Mouse (Mus musculus) midbrain, embryonic 12.5 days (tissue): Measurements from ENCODE around the gene Gata3. TPM values are rescaled to one million over a fixed set of nuclear protein-coding genes. Genes with fewer than 3 reads are reported as not detected.

Experiments used
- ATAC-seq: fragments of 200-750 bp; cut with Nextera tagmentation; 2 replicates; pipeline ENCODE4 v1.8.0; 2017; ENCODE audit warnings: low read depth, moderate TSS enrichment, moderate library complexity; ENCODE audit not compliant: low FRiP score
- H3K27ac ChIP-seq: fragments of 300-500 bp; sonication (generic); replicated peaks from 2 replicates; pipeline ENCODE4 v1.5.1; 2016; ENCODE audit warnings: mild to moderate bottlenecking
- H3K27me3 ChIP-seq: fragments of 300-500 bp; sonication (generic); 2 replicates; pipeline ENCODE4 v1.6.1; 2016; ENCODE audit warnings: mild to moderate bottlenecking
- H3K36me3 ChIP-seq: fragments of 300-500 bp; sonication (generic); 2 replicates; pipeline ENCODE4 v1.6.1; 2016
- H3K4me1 ChIP-seq: fragments of 300-500 bp; sonication (generic); 2 replicates; pipeline ENCODE4 v1.6.1; 2016
- H3K4me2 ChIP-seq: fragments of 300-500 bp; sonication (generic); replicated peaks from 2 replicates; pipeline ENCODE4 v1.6.1; 2016; ENCODE audit warnings: mild to moderate bottlenecking, moderate library complexity
- H3K4me3 ChIP-seq: fragments of 300-500 bp; sonication (generic); 2 replicates; pipeline ENCODE4 v1.5.1; 2016; ENCODE audit warnings: mild to moderate bottlenecking
- H3K9ac ChIP-seq: fragments of 300-500 bp; sonication (generic); replicated peaks from 2 replicates; pipeline ENCODE4 v1.6.1; 2016; ENCODE audit warnings: mild to moderate bottlenecking, moderate library complexity
- H3K9me3 ChIP-seq: fragments of 300-500 bp; sonication (generic); 2 replicates; pipeline ENCODE4 v1.6.1; 2016; ENCODE audit warnings: mild to moderate bottlenecking
- WGBS: fragments of 180-500 bp; shearing (Covaris S2); methylation state at CpG from one replicate; pipeline ENCODE4 v1.1.7; 2016; 5-methylcytosine and 5-hydroxymethylcytosine counted together
- polyA plus RNA-seq: library from polyadenylated mRNA; unstranded; fragments of >200 nt; fragmentation: Nextera tagmentation; extraction: Ambion mirVana; gene quantifications from 2 replicates; pipeline ENCODE4 v1.2.1, GENCODE M21; 2016

Gene Gata3
- polyA plus RNA-seq, 1 experiment from 2014 or later, result 77.4 TPM

DNA sequence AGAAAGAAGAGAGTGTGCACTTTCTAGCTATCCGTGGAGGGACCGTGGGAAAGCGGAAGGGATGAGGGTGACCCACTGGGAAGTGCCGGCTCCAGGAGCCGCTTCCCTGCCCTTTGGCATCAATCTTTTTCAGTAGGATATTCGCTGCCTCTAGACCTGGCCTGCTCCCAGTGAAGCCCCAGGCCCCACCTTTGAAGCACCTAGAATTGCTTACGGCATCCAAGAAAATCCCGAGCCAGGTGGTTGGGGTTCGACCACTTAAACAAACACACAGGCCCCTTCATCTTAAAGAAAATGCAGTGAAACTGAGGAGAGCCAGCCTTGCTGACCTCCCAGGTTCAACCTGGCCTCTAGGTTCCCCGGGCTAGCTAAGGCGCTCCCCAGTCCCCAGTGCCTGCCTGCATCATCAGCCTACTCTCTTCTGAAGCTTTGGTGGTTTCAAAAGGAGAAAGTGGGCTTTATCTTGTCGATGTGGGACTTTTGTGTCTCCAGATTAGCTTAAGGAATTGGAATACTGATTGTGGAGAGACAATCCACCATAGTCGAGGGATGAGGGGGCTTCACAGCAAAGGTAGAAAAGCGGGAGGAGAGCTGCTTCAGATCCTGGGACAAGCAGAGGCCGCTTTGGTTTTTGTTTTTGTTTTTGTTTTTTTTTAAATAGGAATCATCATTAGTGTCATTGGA lies 5.2 kb downstream of the Gata3 start:
- ATAC-seq, result no peak
- H3K36me3 ChIP-seq, result no peaks in the 10 kb centered on the region
- peaks cover 100% of the 10 kb centered on the region for H3K27me3 ChIP-seq
- peak overlapping the region; percentile 51 for H3K4me3 ChIP-seq
- WGBS, result 2% methylated on average over 15 of the region's 15 CpGs
- peaks cover 32% of the 10 kb centered on the region for H3K4me1 ChIP-seq
- peak overlapping the region; percentile 76 for H3K27ac ChIP-seq
- H3K9me3 ChIP-seq, result no peaks in the 10 kb centered on the region
- peak overlapping the region; percentile 84 for H3K4me2 ChIP-seq
- peak overlapping the region; percentile 57 for H3K9ac ChIP-seq

DNA sequence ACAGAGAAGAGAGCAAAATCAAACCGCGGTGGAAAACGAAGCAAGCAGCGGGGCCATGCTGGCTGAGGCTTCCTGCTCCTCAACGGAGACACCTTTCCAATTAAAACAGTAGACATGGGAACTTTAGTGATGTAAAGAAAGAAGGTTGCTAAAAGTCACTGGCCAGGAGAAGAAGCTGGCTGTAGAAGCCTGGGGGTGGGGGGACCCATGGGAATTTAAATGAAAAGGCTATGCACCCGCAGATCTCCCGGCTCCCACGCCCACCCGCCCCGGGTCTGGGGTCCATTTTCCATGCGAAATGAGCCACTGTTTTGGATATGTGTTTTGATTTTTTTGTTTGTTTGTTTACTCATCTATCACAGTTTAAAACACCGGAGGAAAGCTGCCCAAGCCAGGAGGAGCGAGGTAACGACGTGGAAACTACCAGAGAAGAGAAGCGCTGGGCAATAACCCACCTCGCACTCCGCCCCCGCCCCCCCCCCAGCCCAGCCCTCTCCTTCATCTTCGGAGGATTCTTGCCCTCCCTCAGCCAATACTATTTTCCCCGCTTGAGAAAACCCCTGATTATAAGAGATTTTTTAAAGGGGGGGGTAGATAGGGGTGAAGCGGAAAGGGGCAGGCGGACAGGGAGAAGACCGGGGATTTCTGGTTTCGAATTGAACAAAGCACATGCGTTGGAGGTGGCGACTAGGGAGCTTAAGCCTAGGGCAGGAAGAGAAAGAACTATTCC lies 5.9 kb downstream of the Gata3 start:
- Histone ChIP-seq H3K9ac (peak overlapping the region; percentile 57), H3K36me3 (no peaks in the 10 kb centered on the region), H3K27me3 (peaks cover 99% of the 10 kb centered on the region), H3K27ac (peak overlapping the region; percentile 76), H3K9me3 (no peaks in the 10 kb centered on the region), H3K4me2 (peak overlapping the region; percentile 84), H3K4me3 (peak overlapping the region; percentile 51), H3K4me1 (peaks cover 25% of the 10 kb centered on the region)
- WGBS, result under 1% methylated on average over 25 of the region's 27 CpGs
- no peak for ATAC-seq

DNA sequence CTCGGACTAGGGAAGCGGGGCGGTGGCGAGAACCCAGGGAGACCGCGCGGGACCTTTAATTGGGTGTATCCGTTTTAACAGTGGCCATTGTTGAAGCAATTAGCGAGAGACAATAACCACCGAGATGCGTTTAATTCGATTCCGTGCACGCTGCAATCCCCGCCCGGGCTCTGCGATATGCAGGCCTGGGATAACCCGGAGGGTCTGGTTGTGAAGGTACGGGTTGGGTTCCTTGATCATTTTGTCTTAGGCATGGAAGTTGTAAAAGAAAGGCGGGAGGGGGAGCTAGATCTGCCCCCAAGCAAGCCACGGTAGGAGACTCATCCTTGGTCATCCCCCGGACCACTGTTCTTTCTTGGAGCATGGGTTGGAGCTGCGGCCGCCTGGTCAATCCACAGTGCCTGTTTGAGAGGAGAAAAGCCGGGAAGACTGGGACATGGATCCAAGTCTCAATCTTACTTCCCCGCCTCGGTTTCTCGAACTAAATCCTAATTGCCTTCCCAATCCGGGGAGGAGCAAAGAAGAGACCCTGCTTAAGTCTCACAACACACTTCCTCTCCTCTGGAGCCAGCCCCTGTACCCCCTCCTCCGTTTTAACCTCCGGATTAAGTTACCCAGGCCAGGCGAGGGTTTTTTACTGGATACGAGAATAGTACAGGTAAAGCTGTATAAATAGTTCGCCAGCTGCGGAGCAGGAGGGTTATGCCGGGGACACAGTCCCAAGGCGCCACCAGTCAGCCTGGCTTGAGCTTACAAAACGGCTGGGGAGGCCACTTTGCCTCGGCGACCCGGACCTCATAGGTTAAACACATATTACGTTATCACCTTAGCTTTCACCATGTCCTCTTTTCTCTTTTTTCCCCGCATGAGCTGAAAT lies 6.7 kb downstream of the Gata3 start:
- peak overlapping the region; percentile 76 for H3K27ac ChIP-seq
- H3K36me3 ChIP-seq, result no peaks in the 10 kb centered on the region
- under 1% methylated on average over 43 of the region's 43 CpGs for WGBS
- H3K27me3 ChIP-seq, result peaks cover 97% of the 10 kb centered on the region
- peaks cover 30% of the 10 kb centered on the region for H3K4me1 ChIP-seq
- no peaks in the 10 kb centered on the region for H3K9me3 ChIP-seq
- H3K4me3 ChIP-seq, result peak overlapping the region; percentile 51
- peak overlapping the region; percentile 84 for H3K4me2 ChIP-seq
- ATAC-seq, result no peak
- peak overlapping the region; percentile 57 for H3K9ac ChIP-seq

DNA sequence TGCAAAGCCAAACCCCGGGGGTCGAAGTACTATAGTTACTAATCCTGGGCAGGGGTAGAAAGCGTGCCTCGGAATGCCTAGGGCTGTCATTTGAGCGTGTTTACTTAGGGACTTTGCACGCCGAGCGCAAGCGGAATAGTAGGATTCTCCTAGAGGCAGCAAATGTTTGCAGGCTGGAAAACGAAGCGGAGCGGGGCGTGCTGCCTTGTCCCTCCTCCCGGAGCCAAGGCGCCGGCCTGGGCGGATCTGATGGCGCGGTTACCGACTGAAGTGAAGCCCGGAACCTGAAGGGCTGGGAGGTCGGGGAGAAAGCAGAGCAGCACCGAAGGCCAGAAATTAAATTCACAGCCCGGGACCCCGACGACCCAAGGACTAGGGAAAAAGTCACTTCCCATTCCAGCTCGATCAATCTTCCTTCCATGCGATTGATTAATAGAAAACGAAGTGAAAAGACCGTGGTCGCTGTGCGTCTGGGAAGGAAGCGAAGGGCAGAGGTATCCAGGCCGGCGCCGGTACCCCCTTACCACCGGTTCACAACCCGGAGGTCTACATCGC lies 7.4 kb downstream of the Gata3 start:
- no peak for ATAC-seq
- Histone ChIP-seq H3K9me3 (no peaks in the 10 kb centered on the region), H3K4me2 (peak overlapping the region; percentile 84), H3K36me3 (no peaks in the 10 kb centered on the region), H3K27ac (peak overlapping the region; percentile 76), H3K27me3 (peaks cover 95% of the 10 kb centered on the region), H3K9ac (peak overlapping the region; percentile 57), H3K4me1 (peaks cover 31% of the 10 kb centered on the region), H3K4me3 (peak overlapping the region; percentile 51)
- WGBS, result under 1% methylated on average over 39 of the region's 39 CpGs

DNA sequence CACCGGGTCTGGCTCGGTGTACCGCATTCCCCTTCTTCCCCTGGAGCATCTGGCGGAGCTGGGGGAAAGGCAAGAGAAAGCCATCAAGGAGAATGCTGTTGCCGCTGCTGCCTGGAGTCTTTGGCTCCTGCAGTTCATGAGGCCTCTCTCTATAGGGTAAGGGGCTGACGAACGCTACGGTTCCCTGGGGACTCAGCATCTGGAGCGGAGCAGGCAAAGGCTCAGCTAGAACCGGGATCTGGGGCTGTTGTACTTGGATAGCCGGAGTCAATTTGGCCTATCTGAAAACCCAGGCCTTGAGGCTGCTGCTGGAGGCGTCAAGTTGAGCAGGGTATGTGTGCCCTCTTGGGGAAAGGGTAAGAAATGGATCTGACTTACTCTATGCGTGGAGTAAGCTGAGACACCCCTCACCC lies 8.2 kb downstream of the Gata3 start:
- Histone ChIP-seq H3K36me3 (no peaks in the 10 kb centered on the region), H3K4me2 (peak overlapping the region; percentile 84), H3K9ac (peak overlapping the region; percentile 57; the same call in 1 of the 2 replicates), H3K27ac (peak overlapping the region; percentile 76), H3K27me3 (peaks cover 95% of the 10 kb centered on the region), H3K4me3 (peak overlapping the region; percentile 51), H3K9me3 (no peaks in the 10 kb centered on the region), H3K4me1 (peaks cover 38% of the 10 kb centered on the region)
- WGBS, result 0% methylated on average over 13 of the region's 13 CpGs
- ATAC-seq, result no peak

DNA sequence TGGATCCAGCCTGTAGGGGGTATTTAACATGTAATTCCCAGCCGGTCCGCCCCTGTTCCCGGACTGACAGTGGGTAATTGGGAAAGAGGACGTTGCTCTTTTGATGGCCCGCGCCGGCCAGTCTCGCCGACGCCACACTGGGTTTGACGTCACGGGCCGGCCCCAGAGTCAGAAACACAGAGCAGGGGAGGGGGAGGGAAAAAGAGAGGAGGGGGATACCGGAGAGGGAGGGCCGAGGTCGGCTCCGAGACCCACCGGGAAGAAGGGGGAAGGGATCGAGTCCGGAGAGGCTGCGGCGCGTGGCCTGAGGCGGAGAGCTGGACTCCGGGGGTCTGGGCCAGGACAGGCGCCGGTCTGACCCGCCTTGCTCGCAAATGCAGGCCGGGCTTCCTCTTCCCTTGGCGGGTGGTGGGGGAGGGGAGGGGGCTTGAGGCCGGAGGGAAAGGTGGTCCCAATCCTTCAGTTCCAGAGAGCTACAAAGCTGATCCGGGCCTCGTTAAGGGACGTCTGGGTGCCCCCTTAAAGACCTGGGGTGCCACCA lies 8.7 kb downstream of the Gata3 start, which contains the start of gene 4930412O13Rik:
TSS of gene 4930412O13Rik (plus strand) at position 202 of the 541 bp plus-strand sequence.
- H3K4me1 ChIP-seq, result peaks cover 38% of the 10 kb centered on the region
- no peaks in the 10 kb centered on the region for H3K36me3 ChIP-seq
- no peak; the same call in 1 of the 2 replicates for ATAC-seq
- peak within 1 kb of the TSS; percentile 76 for H3K27ac ChIP-seq
- WGBS, result under 1% methylated on average over 33 of the region's 35 CpGs
- H3K27me3 ChIP-seq, result peaks cover 95% of the 10 kb centered on the region
- no peaks in the 10 kb centered on the region for H3K9me3 ChIP-seq
- H3K4me3 ChIP-seq, result peak within 1 kb of the TSS; percentile 51
- peak within 1 kb of the TSS; percentile 57 for H3K9ac ChIP-seq
- peak within 1 kb of the TSS; percentile 84 for H3K4me2 ChIP-seq

DNA sequence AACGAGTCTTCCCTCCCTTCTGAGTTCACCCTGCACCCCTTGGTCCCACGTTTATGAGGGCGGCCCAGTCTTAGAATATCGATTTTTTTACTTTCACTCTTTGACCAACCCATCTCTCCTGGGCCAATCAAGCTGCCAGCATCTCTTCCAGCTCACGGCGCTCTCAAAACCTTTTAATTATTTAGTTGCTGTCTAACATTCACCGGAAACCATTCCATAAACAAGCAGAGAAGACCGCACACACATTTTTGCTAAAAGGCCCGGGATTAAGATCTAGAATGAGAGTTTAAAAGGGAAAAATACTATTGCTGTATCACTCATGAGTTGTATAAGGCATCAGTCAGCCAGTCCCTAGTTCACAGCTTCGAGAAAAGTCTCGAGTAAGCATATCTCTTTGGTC lies 9.6 kb downstream of the Gata3 start:
- Histone ChIP-seq H3K4me3 (peak overlapping the region; percentile 51), H3K27me3 (peaks cover 95% of the 10 kb centered on the region), H3K4me2 (peak overlapping the region; percentile 84), H3K9ac (no peak overlapping the region), H3K36me3 (no peaks in the 10 kb centered on the region), H3K4me1 (peaks cover 38% of the 10 kb centered on the region), H3K27ac (peak overlapping the region; percentile 30; the same call in 1 of the 2 replicates), H3K9me3 (no peaks in the 10 kb centered on the region)
- WGBS, result 3% methylated on average over 11 of the region's 11 CpGs
- no peak for ATAC-seq

DNA sequence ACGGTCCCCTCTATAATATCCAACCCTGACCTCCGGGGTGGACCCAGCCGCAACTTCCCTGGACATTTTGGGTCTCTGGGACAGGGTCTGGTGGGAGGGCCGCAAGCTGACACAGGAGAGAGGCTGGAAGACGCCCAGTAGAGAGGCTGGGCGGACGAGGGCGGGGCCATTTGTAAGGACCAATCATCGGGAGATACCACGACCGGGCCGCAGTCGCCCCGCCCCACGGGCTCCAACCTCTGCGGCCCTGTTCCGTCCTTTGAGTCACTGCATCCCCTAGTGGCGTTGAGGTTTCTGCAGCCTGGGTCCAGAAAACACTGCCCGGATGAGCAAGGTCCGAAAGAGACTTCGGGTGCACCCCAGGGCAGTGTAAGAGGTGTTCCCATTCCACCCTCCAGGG lies 10.3 kb downstream of the Gata3 start:
- Histone ChIP-seq H3K4me2 (peak overlapping the region; percentile 84), H3K27me3 (peaks cover 95% of the 10 kb centered on the region), H3K4me1 (peaks cover 38% of the 10 kb centered on the region), H3K36me3 (no peaks in the 10 kb centered on the region), H3K9me3 (no peaks in the 10 kb centered on the region), H3K9ac (0 out of 2 replicates have a peak overlapping the region, but pooled peaks have one; percentile 43), H3K4me3 (peak overlapping the region; percentile 51), H3K27ac (peak overlapping the region; percentile 77)
- ATAC-seq, result peak; percentile 95
- 0% methylated on average over 21 of the region's 21 CpGs for WGBS

DNA sequence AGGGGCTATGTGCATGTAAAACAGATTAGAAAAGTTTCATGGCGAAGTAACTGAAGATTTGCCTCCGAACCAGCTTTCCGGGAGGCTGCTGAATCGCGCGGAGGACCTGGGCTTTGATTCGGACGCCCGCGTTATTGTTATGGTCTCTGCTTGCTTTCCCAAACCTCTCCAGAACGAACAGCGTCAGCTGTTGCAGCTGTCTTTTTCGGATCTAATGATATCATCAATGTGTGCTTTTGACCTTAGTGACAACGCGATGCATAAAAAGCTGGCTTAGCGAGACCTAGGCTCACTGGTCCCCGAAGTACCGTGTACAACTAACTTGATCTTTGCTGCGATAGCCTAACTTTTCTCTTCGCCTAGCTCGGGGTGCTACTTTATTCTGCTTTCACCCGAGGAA lies 10.7 kb downstream of the Gata3 start:
- Histone ChIP-seq H3K9me3 (no peaks in the 10 kb centered on the region), H3K9ac (peak overlapping the region; percentile 43; the same call in 1 of the 2 replicates), H3K27me3 (peaks cover 95% of the 10 kb centered on the region), H3K27ac (peak overlapping the region; percentile 77), H3K4me2 (peak overlapping the region; percentile 84), H3K4me1 (peaks cover 35% of the 10 kb centered on the region), H3K4me3 (peak overlapping the region; percentile 51), H3K36me3 (no peaks in the 10 kb centered on the region)
- WGBS, result 0% methylated on average over 22 of the region's 22 CpGs
- ATAC-seq, result no peak; the same call in 1 of the 2 replicates

DNA sequence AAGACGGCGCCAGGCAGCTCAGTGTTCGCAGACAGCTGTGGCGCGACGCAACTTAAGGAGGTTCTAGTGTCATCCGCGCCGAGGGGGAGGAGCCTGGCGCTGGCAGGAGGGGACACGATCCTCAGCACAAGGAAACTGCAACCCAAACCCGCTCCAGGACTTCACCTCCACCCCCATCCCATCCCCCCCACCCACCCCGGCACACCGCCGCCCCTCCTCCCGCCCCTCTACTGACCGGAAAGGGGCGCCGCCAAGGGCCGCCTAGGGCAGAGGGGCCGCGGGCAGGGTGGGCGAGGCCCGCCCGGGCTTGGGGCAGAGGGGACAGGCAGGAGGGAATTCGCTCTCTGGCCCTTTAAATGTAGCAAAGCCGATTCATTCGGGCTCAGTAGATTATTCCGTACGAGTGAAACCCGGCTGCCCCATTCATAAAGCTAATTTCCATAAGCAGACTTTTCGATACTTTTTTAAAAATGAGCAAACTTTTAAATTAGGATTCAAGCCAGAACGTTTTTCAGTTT lies 11.2 kb downstream of the Gata3 start:
- Histone ChIP-seq H3K36me3 (no peaks in the 10 kb centered on the region), H3K9me3 (no peaks in the 10 kb centered on the region), H3K9ac (peak overlapping the region; percentile 43; the same call in 1 of the 2 replicates), H3K27me3 (peaks cover 95% of the 10 kb centered on the region), H3K4me1 (peaks cover 34% of the 10 kb centered on the region), H3K4me3 (peak overlapping the region; percentile 51), H3K4me2 (peak overlapping the region; percentile 84), H3K27ac (peak overlapping the region; percentile 77)
- under 1% methylated on average over 30 of the region's 33 CpGs for WGBS
- ATAC-seq, result peak; percentile 42
